Mouse (Mus musculus) midbrain, embryonic 11.5 days (tissue): ENCODE results near the gene Fbxl16. TPM values are rescaled to one million over a fixed set of nuclear protein-coding genes. Genes with fewer than 3 reads are reported as not detected.

ENCODE experiments used
- ATAC-seq: fragments of 200-750 bp; cut with Nextera tagmentation; 2 replicates; pipeline ENCODE4 v1.8.0; 2017; ENCODE audit warnings: moderate TSS enrichment, moderate library complexity; ENCODE audit not compliant: low FRiP score
- DNase-seq: peaks from one replicate; pipeline ENCODE4 v3.0.0; 2015; ENCODE audit warnings: low spot score; ENCODE audit errors: missing footprints
- H3K27ac ChIP-seq: fragments of 300-500 bp; sonication (generic); 2 replicates; pipeline ENCODE4 v1.5.1; 2014; ENCODE audit warnings: low read depth, low read length
- H3K27me3 ChIP-seq: fragments of 300-500 bp; sonication (generic); 2 replicates; pipeline ENCODE4 v1.6.1; 2014; ENCODE audit warnings: mild to moderate bottlenecking, low read length, moderate library complexity, mixed read lengths; ENCODE audit not compliant: control insufficient read depth, insufficient read depth
- H3K36me3 ChIP-seq: fragments of 300-500 bp; sonication (generic); 2 replicates; pipeline ENCODE4 v1.6.1; 2014; ENCODE audit warnings: mild to moderate bottlenecking, low read length, moderate library complexity, mixed read lengths; ENCODE audit not compliant: control insufficient read depth, insufficient read depth
- H3K4me1 ChIP-seq: fragments of 300-500 bp; sonication (generic); 2 replicates; pipeline ENCODE4 v1.6.1; 2014; ENCODE audit warnings: low read length; ENCODE audit not compliant: control insufficient read depth, insufficient read depth
- H3K4me2 ChIP-seq: fragments of 300-500 bp; sonication (generic); 2 replicates; pipeline ENCODE4 v1.6.1; 2014; ENCODE audit warnings: mild to moderate bottlenecking, moderate library complexity
- H3K4me3 ChIP-seq: fragments of 300-500 bp; sonication (generic); 2 replicates; pipeline ENCODE4 v1.5.1; 2014; ENCODE audit warnings: low read depth, low read length
- H3K9ac ChIP-seq: fragments of 300-500 bp; sonication (generic); 2 replicates; pipeline ENCODE4 v1.6.1; 2014; ENCODE audit warnings: low read length
- H3K9me3 ChIP-seq: fragments of 300-500 bp; sonication (generic); 2 replicates; pipeline ENCODE4 v1.6.1; 2016; ENCODE audit warnings: low read length; ENCODE audit not compliant: control insufficient read depth
- WGBS: fragments of 180-500 bp; shearing (Covaris S2); extraction: QIAGEN DNeasy Blood & Tissue Kit; methylation state at CpG from one replicate; pipeline ENCODE4 v1.1.7; 2014; 5-methylcytosine and 5-hydroxymethylcytosine counted together
- polyA plus RNA-seq: library from polyadenylated mRNA; unstranded; fragments of >200 nt; fragmentation: Nextera tagmentation; extraction: Ambion mirVana; gene quantifications from 2 replicates; pipeline ENCODE4 v1.2.1, GENCODE M21; 2014

Fbxl16 gene
- polyA plus RNA-seq, 1 experiment from 2014 or later = 11.2 TPM

GRCm38 (mm10) chr17:25860832-25861703 lies 52.2 kb downstream of the Fbxl16 start, which contains the start of gene Wdr90:
Gene Wdr90, minus strand, starts transcription at chr17:25861501.
- H3K36me3 ChIP-seq = no peaks in the 10 kb centered on the region
- peak; percentile 94 for ATAC-seq
- H3K4me1 ChIP-seq = peaks cover 17% of the 10 kb centered on the region
- no peaks in the 10 kb centered on the region for H3K9me3 ChIP-seq
- WGBS = 3% methylated on average over 65 of the region's 65 CpGs
- DNase-seq = peak; percentile 98
- peak within 1 kb of the TSS; percentile 62 for H3K27ac ChIP-seq
- H3K4me3 ChIP-seq = peak within 1 kb of the TSS; percentile 63
- peak within 1 kb of the TSS; percentile 86 for H3K4me2 ChIP-seq
- peak within 1 kb of the TSS; percentile 84 for H3K9ac ChIP-seq
- no peaks in the 10 kb centered on the region for H3K27me3 ChIP-seq

- H3K27me3 ChIP-seq = no peaks in the 10 kb centered on the region
- peak overlapping the region; percentile 62 for H3K27ac ChIP-seq
- ATAC-seq = no peak; the same call in 1 of the 2 replicates
- peak overlapping the region; percentile 63 for H3K4me3 ChIP-seq
- DNase-seq = peak; percentile 92
- peak overlapping the region; percentile 84 for H3K9ac ChIP-seq
- WGBS = 11% methylated on average over 6 of the region's 6 CpGs
- H3K9me3 ChIP-seq = no peaks in the 10 kb centered on the region
- peaks cover 17% of the 10 kb centered on the region for H3K4me1 ChIP-seq
- H3K4me2 ChIP-seq = peak overlapping the region; percentile 86
- no peaks in the 10 kb centered on the region for H3K36me3 ChIP-seq
These were observed 53.1 kb downstream of the Fbxl16 start for GRCm38 (mm10) chr17:25861704-25862612.

GRCm38 (mm10) chr17:25863681-25864080 lies 54.8 kb downstream of the Fbxl16 start:
- Histone ChIP-seq H3K27ac (no peak overlapping the region), H3K27me3 (no peaks in the 10 kb centered on the region), H3K9ac (no peak overlapping the region), H3K4me3 (no peak overlapping the region), H3K9me3 (no peaks in the 10 kb centered on the region), H3K4me1 (peaks cover 22% of the 10 kb centered on the region), H3K4me2 (no peak overlapping the region), H3K36me3 (no peaks in the 10 kb centered on the region)
- ATAC-seq (no peak), DNase-seq (no peak)
- WGBS = 89% methylated on average over 6 of the region's 6 CpGs

GRCm38 (mm10) chr17:25864311-25864710 lies 55.4 kb downstream of the Fbxl16 start:
- Histone ChIP-seq H3K4me2 (no peak overlapping the region), H3K27ac (no peak overlapping the region), H3K4me3 (no peak overlapping the region), H3K36me3 (no peaks in the 10 kb centered on the region), H3K4me1 (peaks cover 26% of the 10 kb centered on the region), H3K9me3 (no peaks in the 10 kb centered on the region), H3K9ac (no peak overlapping the region), H3K27me3 (no peaks in the 10 kb centered on the region)
- ATAC-seq (no peak), DNase-seq (no peak)
- 89% methylated on average over 14 of the region's 14 CpGs for whole genome bisulfite sequencing

GRCm38 (mm10) chr17:25865288-25865687 lies 56.4 kb downstream of the Fbxl16 start:
- H3K4me2 ChIP-seq = no peak overlapping the region
- H3K4me3 ChIP-seq = no peak overlapping the region
- no peaks in the 10 kb centered on the region for H3K27me3 ChIP-seq
- no peak for DNase-seq
- peaks cover 23% of the 10 kb centered on the region for H3K4me1 ChIP-seq
- no peaks in the 10 kb centered on the region for H3K36me3 ChIP-seq
- ATAC-seq = no peak
- H3K27ac ChIP-seq = no peak overlapping the region
- H3K9me3 ChIP-seq = no peaks in the 10 kb centered on the region
- 95% methylated on average over 11 of the region's 11 CpGs for WGBS
- no peak overlapping the region for H3K9ac ChIP-seq

GRCm38 (mm10) chr17:25866172-25866571 lies 57.3 kb downstream of the Fbxl16 start:
- H3K36me3 ChIP-seq = no peaks in the 10 kb centered on the region
- H3K4me1 ChIP-seq = peaks cover 15% of the 10 kb centered on the region
- H3K9ac ChIP-seq = no peak overlapping the region
- no peak for DNase-seq
- no peak overlapping the region for H3K27ac ChIP-seq
- no peak overlapping the region for H3K4me2 ChIP-seq
- H3K27me3 ChIP-seq = no peaks in the 10 kb centered on the region
- ATAC-seq = no peak
- H3K9me3 ChIP-seq = no peaks in the 10 kb centered on the region
- 89% methylated on average over 3 of the region's 3 CpGs for WGBS
- H3K4me3 ChIP-seq = no peak overlapping the region

GRCm38 (mm10) chr17:25867509-25867835 lies 58.6 kb downstream of the Fbxl16 start:
- Histone ChIP-seq H3K27me3 (no peaks in the 10 kb centered on the region), H3K36me3 (no peaks in the 10 kb centered on the region), H3K9ac (no peak overlapping the region), H3K4me2 (peak overlapping the region; percentile 98), H3K9me3 (no peaks in the 10 kb centered on the region), H3K4me3 (peak overlapping the region; percentile 81; the same call in 1 of the 2 replicates), H3K4me1 (peaks cover 9% of the 10 kb centered on the region), H3K27ac (no peak overlapping the region)
- ATAC-seq (no peak), DNase-seq (no peak)
- WGBS = 17% methylated on average over 7 of the region's 7 CpGs

GRCm38 (mm10) chr17:25867836-25868600 lies 59.1 kb downstream of the Fbxl16 start:
- Histone ChIP-seq H3K9me3 (no peaks in the 10 kb centered on the region), H3K4me3 (peak overlapping the region; percentile 81), H3K4me2 (peak overlapping the region; percentile 98), H3K27ac (no peak overlapping the region), H3K27me3 (no peaks in the 10 kb centered on the region), H3K4me1 (peaks cover 9% of the 10 kb centered on the region), H3K36me3 (no peaks in the 10 kb centered on the region), H3K9ac (peak overlapping the region; percentile 64)
- 1% methylated on average over 42 of the region's 42 CpGs for WGBS
- ATAC-seq (peak; percentile 66), DNase-seq (peak; percentile 91)
